Mouse (Mus musculus) thymus, postnatal 4 days (tissue): ENCODE data around the gene Traf3ip3.
A peak's percentile ranks its signal among the peaks of the same experiment; 100 is the strongest.

Experiments used
- DNase-seq: peaks from one replicate; pipeline ENCODE4 v3.0.0; 2021

Traf3ip3 gene

DNA sequence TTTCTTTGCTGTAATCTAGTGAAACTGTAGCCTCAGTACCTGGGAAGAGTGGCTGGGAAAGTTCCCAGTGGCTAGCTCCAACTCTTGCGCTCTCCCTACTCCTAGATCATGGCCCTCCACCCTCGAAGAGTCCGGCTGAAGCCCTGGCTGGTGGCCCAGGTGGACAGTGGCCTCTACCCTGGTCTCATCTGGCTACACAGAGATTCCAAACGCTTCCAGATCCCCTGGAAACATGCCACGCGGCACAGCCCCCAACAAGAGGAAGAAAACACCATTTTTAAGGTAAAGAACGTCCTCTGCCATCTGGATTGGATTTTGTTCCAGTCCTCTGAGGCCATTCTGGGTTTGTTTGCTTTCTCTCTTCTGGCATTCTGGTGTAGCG is 44.4 kb downstream of the Traf3ip3 start:
- no peak for DNase-seq

DNA sequence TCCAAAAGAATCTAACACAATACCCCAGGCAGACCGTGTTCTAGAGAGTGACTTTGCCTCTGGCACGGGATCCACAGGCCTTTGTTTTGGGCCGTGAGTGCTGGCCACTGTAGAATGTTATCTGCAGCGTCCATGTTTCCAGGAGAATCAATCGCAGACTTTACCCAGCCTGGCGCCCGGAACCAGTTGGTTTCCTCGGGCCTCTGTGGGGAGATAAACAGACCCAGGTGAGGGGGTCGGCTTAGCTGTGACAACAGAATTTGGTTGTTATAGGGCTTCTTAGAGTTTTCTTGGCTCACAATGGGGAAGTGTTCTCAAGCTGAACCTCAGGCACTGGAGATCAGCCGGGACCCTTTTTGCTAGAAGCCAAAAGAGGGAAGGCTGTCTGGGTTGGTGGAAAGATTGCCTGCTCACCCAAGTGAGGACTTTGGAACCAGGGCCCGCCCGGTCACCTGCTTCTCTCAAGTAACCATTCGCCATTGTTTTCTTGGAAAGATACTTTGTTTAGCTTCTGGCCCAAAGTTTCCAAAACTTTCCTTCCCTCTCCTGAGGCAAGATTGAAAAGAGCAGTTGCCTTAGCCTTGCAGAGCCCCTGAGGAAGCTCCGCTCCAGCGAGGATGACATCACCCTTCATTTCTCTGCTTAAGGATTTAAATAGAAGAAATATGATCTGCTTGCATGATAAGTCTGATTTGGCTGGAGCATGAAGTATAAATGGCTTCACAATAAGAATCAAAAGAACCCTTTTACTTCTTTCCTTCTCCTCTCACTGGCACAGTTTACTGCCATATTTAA is 45.0 kb downstream of the Traf3ip3 start:
- no peak for DNase-seq

DNA sequence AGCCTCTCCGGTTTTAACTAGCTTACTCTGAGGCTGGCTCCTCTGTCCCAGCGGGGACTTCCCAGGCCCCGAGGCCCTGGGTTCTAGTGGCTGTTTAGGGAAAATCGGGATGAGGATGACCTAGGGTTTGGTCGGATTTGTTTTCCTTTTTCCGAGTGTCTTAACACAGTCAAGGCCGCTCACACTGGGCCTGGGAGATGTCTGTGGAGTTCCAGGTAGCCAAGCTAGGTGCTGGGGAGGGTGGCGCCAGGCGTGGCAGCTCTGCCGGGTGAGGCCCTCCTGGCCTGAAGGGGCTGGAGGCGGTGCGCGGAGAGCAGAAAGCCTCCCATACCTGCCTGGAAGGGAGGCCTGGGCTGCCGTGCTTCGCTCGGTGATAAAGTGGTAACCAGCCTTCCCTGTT is 47.9 kb downstream of the Traf3ip3 start:
- peak; percentile 49 for DNase-seq

DNA sequence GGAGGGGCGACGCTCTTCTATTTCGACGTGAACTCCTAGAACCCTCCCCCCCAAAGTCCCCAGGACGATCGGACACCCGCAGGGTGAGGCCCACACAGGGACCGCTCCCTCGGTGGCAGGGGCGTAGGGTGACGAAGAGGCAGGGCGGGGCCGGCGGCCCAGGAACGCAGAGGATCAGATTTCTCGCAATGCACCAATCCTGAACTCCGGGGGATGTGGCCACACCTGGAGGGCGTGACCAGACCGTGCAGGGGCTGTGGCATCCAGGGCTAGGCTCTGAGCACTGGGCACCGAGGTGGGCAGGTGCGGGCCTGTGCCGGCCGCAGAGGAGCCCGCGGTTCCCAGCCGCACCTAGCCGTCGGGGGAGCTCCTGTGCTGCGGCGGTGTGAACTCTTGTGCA is 48.6 kb downstream of the Traf3ip3 start, which contains the start of gene Irf6:
Irf6 (plus strand) TSS at position 240 of the 400 bp plus-strand sequence.
- DNase-seq: peak; percentile 77

DNA sequence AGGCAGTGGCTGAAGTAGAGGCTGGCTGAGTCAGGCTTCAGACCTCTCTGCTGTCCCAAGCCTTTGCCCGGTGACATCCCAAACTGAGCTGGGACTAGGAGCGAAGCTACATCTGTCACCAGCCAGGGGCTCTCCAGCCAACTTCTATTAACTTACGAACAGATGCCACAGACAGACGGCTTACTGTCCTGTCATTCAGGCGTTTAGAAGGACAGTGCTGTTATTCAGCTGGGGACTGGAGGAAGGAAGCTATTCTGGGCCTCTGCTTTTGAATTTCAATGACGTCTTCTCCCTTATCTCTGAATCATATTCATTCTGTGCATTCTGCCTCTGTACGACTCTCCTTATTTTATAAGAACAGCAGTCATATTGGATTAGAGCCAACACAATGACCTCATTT is 50.4 kb downstream of the Traf3ip3 start:
- no peak for DNase-seq

DNA sequence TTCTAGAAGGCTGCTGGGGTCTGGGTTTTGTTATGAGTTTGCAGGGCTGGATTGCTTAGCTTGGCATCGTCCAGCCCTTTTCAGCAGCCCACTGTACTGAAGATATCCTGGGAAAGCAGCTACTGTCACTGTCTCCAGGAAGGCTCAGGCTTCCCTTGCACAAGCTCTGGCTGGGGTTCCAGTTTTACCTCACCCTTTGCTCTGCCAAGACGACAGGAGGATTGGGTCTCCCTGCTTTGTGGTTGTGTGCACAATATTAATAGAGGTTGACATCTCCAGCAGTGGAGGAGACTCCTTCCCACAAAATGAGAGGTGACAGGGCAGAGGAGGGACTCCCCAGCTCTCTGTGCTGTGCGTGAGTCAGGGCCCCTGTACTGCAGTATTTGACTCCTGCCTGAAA is 52.3 kb downstream of the Traf3ip3 start:
- DNase-seq: no peak

DNA sequence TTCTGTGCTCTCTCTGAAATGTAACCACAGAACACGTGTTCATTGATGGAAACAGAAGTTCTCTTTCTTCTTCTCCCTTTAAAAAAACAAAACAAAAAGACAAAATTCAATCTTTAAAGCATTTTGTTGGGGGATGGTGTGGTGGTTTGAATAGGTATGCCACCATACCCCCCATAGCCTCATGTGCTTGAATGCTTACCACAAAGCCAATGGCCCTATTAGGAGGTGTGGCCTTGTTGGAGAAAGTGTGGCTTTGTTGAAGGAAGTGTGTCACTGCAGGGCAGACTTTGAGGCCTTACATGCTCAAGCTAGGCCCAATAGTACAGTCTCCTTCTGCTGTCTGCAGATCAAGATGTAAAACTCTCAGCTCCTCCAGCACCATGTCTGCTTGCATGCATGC is 55.1 kb downstream of the Traf3ip3 start:
- peak; percentile 37 for DNase-seq

DNA sequence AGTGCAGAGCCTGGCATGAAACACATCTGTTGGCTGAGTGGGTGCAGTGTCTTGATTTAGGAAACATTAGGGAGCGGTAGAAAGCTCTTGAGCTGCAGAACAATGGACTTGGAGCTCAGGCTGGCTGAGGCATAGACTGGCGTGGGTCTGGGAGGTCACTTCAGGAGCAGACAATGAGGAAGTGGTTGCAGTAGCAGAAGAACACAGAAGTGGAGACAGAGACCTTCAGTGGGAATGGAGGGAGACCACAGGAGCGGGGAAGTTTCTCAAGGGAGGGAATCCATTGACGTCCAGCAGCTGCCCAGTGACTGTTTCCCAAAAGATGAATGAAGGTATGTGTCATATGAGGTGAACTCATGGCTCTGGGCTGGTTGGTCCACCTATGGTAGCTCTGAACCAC is 56.4 kb downstream of the Traf3ip3 start:
- peak; percentile 48 for DNase-seq

DNA sequence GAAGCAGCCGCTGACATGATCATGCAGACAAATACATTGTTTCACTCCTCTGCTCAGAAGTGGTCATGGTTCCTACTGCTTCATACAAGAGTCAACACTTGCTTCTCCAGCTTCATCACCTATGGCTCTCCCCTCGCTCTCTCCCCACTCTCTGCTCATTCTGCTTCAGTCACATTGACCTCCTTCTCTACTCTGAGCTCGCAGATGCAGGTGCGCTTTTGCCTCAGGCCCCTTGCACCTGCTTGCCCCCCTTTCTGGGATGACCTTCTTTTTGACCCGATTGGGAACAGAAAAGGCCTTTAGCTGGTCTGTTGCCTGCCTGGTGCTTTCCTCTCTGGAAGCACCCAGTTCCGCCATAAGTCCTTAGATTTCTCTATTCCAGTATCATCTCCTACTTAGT is 57.0 kb downstream of the Traf3ip3 start:
- peak; percentile 71 for DNase-seq

DNA sequence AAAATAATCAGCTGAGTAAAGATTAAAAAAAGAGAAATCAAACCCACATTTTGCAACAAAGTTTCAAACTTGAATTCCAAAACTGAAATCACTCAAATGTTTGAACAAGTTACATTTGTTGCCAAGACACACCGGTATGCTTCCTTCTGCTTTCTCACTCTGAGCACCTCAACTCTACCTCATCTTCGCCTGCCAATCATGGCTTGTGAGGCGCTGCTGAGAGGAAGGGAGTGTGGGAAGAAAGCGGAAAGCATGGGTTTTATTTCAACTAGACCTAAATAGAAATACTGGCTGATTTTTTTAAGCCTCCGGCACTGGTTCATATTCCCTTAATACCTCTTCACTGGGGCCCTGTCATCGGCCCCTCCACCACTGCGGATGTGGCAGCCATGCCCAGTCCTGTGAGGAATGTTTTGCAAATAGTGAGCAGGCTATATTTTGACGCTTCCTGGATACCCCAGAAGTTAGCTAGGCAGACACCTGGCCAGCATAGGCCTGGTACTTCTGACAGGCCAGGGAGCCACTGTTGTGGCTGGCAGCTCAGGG is 58.9 kb downstream of the Traf3ip3 start:
- DNase-seq: peak; percentile 55

DNA sequence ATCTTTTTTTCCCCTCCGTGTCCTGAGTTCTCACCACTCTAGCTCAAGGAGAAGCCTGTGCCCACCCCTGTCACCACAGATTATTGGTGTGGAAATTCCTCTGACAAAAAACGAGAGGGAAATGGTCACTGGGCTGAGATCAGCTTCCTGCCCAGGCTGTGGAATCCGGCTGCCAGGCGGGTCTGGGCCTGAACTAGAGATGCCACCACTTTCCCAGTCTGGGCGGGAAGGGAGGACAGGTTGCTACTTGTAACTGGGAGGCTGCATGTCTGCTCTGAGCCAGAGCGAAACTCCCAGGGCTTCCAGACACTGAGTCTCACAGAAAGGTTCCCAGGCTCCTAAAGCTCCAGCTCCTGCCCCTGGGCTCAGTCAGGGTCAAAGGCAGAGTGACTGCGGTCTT is 60.4 kb downstream of the Traf3ip3 start:
- no peak for DNase-seq

DNA sequence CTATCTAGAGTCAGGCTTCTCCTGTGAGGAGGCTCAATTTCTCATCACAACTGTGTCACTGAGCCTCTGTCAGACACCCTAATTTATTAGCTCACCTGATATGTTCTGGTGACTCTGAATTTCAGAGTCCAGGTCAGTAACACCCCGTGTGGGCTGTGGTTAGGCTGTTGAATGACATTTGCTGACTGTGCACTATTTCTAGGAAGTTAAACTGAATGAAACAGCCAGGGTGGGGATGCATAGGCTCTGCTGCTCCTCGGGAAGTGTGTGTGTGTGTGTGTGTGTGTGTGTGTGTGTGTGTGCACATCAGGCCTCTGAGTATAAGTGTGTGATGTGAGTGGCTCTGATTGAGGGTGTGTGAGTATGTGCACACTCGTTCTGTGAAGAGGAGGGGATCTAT is 62.8 kb downstream of the Traf3ip3 start:
- DNase-seq: no peak

DNA sequence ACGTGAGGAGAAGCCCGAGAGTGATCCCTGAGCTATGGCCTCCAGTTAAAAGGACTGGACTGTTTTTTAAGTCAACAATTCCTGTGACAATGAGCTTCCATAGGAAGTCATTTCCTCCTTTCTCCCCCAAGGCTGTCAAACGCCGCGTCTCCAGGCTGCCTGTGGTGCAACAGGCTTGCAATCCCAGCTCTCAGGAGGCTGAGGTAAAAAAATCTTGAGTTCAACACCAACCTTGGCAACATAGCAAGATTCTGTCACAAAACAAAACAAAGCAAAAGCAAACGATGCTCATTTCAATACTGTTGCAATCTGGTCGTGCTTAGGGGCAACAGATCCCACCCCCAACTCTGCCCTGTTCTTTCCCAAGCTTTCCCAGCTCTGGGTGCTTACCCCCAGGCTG is 63.4 kb downstream of the Traf3ip3 start:
- DNase-seq: no peak

DNA sequence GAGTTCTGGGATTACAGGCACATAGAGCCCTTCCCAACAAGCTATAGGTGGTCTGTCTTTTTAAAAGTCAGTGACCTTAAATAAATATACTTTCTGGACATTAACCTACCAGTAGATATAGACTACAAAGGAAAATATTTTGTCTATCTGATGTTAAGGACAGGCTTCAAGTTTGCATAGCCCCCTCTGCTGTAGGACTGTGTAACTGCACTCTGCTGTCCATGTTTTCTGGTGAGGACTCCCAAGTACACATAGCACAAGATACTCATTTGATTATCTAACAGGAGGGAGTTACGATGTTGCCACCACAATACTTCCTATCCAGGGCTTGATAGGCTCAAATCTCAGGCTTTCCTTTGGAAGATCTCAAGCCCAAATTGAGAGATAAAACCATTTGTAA is 67.8 kb downstream of the Traf3ip3 start:
- peak; percentile 53 for DNase-seq

DNA sequence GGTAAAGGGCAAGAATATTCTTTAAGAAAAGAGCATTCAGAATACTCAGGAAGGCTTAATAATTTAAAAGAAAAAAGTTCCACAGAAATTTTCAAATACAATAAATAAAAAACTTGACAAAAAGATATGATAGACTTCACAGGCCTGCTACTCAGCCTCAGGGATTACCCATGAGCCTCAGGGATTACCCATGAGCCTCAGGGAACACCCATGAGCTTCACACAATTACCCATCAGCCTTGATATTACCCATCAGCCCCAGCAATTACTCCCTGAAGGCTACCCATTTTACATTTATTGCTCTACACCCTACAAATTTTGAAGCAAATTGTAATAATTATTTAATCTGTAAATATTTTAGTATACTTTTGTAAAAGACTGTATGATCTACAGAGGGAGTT is 69.1 kb downstream of the Traf3ip3 start:
- DNase-seq: no peak

DNA sequence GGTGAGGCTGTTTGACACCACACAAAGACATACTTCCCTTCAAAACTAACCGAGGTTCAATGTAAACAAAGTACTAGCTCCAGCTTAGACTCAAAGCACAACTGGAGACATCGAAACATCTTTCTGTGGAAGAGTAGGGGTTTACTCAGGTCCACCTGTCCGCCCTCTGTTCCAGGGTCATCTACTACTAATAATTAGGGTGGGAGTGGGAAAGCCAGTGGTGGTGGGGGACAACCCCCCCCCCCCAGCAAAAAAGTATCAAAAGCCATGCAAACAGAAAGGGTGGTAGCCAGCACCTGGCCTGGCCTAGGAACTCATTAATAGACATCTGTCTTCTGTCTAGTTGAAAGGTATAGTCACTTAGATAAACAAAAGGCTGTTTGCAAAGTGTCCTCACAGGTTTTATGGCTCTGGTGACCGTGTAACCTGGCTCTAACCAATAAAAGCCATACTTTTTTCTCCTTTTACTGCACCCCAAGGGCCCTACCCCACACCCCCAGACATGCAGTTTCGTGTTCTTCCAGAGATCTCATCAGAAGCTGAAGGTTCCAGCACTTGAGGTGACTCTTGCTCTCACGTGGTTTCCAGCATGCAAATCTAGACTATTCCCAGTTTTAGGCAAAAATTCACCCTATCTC is 70.1 kb downstream of the Traf3ip3 start:
- peak; percentile 28 for DNase-seq

DNA sequence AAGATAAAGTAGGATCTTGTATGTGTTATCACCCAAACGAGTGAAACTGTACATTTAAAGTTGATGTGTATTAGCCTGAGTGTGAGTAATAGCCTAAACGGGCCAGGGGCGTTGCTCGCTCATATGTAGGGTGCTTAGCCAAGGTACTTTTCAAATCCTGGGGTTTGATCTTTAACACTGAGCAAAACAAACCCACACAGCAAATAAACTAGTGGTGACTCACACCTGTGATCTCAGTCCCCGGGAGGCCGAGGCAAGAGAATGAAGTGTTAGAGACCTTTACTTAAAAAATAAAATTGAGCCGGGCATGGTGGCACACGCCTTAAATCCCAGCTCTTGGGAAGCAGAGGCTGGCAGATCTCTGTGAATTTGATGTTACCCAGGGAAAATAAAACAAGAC is 70.7 kb downstream of the Traf3ip3 start:
- peak; percentile 54 for DNase-seq

DNA sequence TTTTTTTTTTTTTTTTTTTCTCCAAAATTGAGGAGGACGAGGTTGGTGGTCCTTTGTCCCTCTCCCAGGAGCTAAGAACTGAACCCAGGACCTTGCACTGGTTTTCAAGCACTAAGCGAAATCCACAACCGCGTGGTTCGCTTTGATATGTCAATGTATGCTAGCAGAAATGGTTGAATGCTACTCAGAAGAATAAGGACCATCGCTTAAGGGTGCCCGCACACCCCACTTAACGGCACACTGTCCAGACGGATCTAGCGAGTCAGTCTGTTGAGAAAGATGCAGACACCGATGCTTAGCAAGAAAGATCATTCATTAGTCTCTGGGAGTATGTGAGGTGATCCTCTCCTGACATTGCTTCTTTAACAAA is 71.1 kb downstream of the Traf3ip3 start:
- DNase-seq: no peak

DNA sequence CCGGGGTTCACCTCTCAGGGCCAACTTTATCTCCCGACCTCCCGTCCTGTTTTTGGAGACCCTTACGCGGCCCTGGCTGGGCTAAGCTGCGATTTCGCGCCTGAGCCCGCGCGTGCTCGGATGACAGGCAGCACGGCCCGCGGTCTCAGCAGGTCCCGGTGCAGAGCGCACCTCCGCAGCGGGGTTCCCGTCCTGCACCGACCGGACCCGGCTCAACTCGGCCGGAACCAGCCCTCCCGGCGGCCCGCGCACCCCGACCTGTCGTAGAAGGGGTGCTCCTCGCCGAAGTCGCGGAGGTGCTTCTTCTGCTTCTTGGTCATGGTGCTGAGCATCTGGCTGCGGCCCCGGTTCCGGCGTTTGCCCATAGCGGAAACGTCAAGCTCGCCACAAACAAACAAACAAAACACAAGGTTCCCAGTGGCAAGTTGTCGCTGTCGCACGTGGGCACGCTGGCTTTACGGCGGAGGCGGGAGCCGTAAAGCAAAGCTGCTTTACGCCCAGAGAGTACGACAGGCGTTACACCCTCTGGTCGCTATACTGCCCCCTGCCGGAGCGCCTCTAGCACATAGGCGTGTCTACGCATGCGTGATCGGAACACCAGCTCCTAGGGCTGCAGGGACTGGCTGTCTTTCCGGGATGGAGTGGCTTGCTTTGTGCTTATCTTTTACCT is 71.6 kb downstream of the Traf3ip3 start, which contains the start of gene Diexf:
Diexf (minus strand) TSS at position 487 of the 670 bp plus-strand sequence.
- DNase-seq: peak; percentile 100

DNA sequence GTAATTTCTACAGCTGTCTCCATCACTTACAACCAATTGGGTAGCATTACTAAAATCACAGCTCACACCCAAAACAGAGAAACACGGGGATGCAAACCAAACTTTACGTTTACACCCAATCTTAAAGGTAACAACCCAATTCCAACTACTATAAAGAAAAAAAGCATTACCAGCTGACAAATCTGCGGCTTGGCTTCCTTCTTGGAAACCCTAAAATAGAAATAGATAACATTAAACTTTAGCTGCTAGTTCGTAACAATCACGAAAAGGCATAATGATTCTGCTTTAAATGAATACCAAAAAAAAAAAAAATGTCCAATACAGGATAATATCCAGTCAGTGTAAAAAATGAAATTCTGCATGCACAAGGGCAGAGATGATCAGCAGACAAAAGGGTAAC is 72.2 kb downstream of the Traf3ip3 start:
- no peak for DNase-seq

DNA sequence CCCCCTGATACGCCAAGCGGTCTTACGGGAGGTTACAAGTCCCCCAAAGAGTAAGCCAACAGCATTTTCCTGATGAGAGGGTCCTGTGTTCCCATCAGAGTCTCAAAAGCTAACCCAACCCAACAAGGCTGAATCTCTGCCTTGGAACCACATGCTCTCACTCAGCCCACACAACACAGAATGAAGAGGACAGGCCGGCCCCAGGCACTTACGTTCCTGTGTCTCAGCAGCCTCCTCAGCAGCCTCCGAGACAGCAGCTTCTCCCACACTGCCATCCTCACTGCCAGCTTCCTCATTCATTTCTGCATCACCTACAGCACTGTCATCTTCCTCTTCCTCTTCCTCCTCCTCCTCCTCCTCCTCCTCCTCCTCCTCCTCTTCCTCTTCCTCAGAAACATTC is 73.4 kb downstream of the Traf3ip3 start:
- no peak for DNase-seq

DNA sequence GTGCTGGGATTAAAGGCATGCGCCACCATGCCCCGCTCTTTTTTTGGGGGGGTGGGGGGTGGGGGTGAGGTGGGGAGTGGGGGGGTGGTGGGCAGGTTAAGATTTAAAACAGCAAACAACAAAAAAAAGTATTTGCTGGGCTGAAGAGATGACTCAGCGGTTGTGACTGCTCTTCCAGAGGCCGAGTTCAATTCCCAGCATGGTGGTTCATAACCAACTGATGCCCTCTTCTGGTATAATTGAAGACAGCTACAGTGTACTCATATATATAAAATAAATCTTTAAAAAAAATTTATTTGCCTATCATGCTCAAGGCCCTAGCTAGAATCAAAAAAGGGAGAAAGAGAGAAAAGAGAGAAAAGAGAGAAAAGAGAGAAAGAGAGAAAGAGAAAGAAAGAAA is 75.7 kb downstream of the Traf3ip3 start:
- DNase-seq: no peak
